ENCODE assay signal across 15 mouse cellular contexts in the genomic region with DNA sequence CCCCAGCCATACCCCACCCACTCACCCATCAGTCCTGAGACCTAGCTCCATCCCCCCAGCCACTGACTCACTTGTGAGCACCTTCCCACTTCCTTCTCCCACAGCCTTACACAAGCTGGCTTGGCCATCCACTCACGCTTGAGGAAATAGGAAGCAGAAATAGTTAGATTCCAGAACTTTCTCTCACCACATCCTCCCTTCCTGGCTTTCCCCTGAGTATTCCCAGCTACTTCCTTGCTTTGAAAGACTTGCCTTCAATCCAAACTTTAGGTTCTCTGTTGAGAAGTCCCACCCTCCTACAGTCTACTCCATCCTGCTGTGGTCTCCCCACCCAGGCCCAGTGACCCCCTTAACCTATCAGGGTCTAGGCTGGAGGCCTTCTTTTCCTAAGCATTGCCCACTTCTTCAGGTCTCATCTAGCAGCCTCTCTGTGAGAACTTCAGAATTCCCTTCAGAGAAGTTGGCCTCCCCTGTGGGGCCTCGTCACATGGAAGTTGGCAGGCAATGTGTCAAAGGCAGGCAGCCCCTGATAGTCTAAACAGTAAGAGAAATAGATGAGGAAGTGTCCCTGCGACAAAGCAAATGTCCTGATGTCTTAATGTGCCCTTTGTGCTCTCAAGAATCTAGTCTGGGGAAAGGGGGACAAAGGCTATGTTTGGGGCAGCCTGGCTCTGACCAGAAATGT. TPM values are rescaled to one million over a fixed set of nuclear protein-coding genes. Genes with fewer than 3 reads are reported as not detected.
DNase-seq lines count a peak whose midpoint lies in the region; ATAC-seq and TF ChIP-seq lines count a peak whose summit lies in the region.
"Had no signal": no experiment of that assay in that cellular context is flagged by ENCODE, and none has a peak within 500 bp of the region (broad histone marks: within the 10 kb centered on the region; RNA-seq: fewer than 3 reads in every experiment).

No protein-coding gene starts in this region.

- TF ChIP-seq CTCF in intestine, postnatal 0 days (IDR thresholded peaks at IDR 0.05; ENCODE audit: low read depth): no peak

- DNase-seq in lung, adult 18-20 months: no peak
- DNase-seq in lung, postnatal 36 days: peak; percentile 44
- no peak for DNase-seq in ovary, postnatal 36 days (ENCODE audit: low spot score)
- no peak for DNase-seq in thymus, postnatal 10 days (ENCODE audit: low spot score in 2 of 2)
- DNase-seq: cerebellum, postnatal 25 days had no signal

- H3K4me1 ChIP-seq in intestine, embryonic 15.5 days (replicated peaks): peaks cover 13% of the 10 kb centered on the region
- H3K4me1 ChIP-seq in intestine, postnatal 0 days (replicated peaks; ENCODE audit: control insufficient read depth, insufficient read depth, low read length): 0 out of 2 replicates have a peak, but pooled peaks cover 8% of the 10 kb centered on the region
- H3K4me1 ChIP-seq in lung, embryonic 15.5 days: peaks cover 25% of the 10 kb centered on the region
- H3K4me1 ChIP-seq in heart, embryonic 12.5 days (replicated peaks): peaks cover 31% of the 10 kb centered on the region
- H3K4me1 ChIP-seq: embryonic facial prominence, embryonic 15.5 days; midbrain, embryonic 12.5 days had no signal

- no peak overlapping the region for H3K9ac ChIP-seq in intestine, embryonic 15.5 days
- no peak overlapping the region for H3K9ac ChIP-seq in intestine, postnatal 0 days (ENCODE audit: low read depth, low read length)
- no peak overlapping the region for H3K9ac ChIP-seq in lung, embryonic 15.5 days
- H3K9ac ChIP-seq in heart, embryonic 12.5 days: no peak overlapping the region
- H3K9ac ChIP-seq: embryonic facial prominence, embryonic 15.5 days; liver, embryonic 14.5 days; midbrain, embryonic 12.5 days; stomach, embryonic 15.5 days had no signal

- H3K4me3 ChIP-seq in intestine, embryonic 15.5 days (replicated peaks): no peak overlapping the region
- H3K4me3 ChIP-seq in intestine, postnatal 0 days (ENCODE audit: low read depth, low read length): no peak overlapping the region
- no peak overlapping the region for H3K4me3 ChIP-seq in lung, embryonic 15.5 days
- no peak overlapping the region for H3K4me3 ChIP-seq in heart, embryonic 12.5 days
- H3K4me3 ChIP-seq: embryonic facial prominence, embryonic 15.5 days; midbrain, embryonic 12.5 days; stomach, embryonic 15.5 days had no signal

- H3K27me3 ChIP-seq in intestine, embryonic 15.5 days (replicated peaks): peaks cover 14% of the 10 kb centered on the region
- peaks cover 3% of the 10 kb centered on the region; the same call in 1 of the 2 replicates for H3K27me3 ChIP-seq in intestine, postnatal 0 days (replicated peaks; ENCODE audit: control insufficient read depth, insufficient read depth, low read length)
- H3K27me3 ChIP-seq in lung, embryonic 15.5 days: no peaks in the 10 kb centered on the region
- no peaks in the 10 kb centered on the region for H3K27me3 ChIP-seq in heart, embryonic 12.5 days (replicated peaks)
- H3K27me3 ChIP-seq: embryonic facial prominence, embryonic 15.5 days; midbrain, embryonic 12.5 days; stomach, embryonic 15.5 days had no signal

- H3K9me3 ChIP-seq in intestine, embryonic 15.5 days: no peaks in the 10 kb centered on the region
- no peaks in the 10 kb centered on the region for H3K9me3 ChIP-seq in intestine, postnatal 0 days (ENCODE audit: control insufficient read depth)
- no peaks in the 10 kb centered on the region for H3K9me3 ChIP-seq in lung, embryonic 15.5 days
- H3K9me3 ChIP-seq in heart, embryonic 12.5 days (replicated peaks): no peaks in the 10 kb centered on the region
- H3K9me3 ChIP-seq: embryonic facial prominence, embryonic 15.5 days; midbrain, embryonic 12.5 days; stomach, embryonic 15.5 days had no signal

- WGBS in intestine, embryonic 15.5 days: 70% methylated on average over 3 of the region's 3 CpGs
- 43% methylated on average over 3 of the region's 3 CpGs for WGBS in intestine, postnatal 0 days
- WGBS in lung, embryonic 15.5 days: 59% methylated on average over 3 of the region's 3 CpGs
- 65% methylated on average over 3 of the region's 3 CpGs for WGBS in heart, embryonic 12.5 days

- no peak for ATAC-seq in intestine, embryonic 15.5 days
- no peak for ATAC-seq in intestine, postnatal 0 days
- peak; percentile 15; the same call in 1 of the 2 replicates for ATAC-seq in lung, embryonic 15.5 days (ENCODE audit: borderline replicate concordance, extremely low read depth, low FRiP score, low TSS enrichment)
- no peak for ATAC-seq in heart, embryonic 12.5 days (ENCODE audit: insufficient number of reproducible peaks, low FRiP score)
- ATAC-seq: CD4-positive, CD25-positive, alpha-beta regulatory T cell, adult 4 months; forebrain, embryonic 16.5 days had no signal

- H3K4me2 ChIP-seq in intestine, embryonic 15.5 days (replicated peaks): no peak overlapping the region
- H3K4me2 ChIP-seq in intestine, postnatal 0 days (replicated peaks; ENCODE audit: low read depth): no peak overlapping the region
- no peak overlapping the region for H3K4me2 ChIP-seq in lung, embryonic 15.5 days
- no peak overlapping the region for H3K4me2 ChIP-seq in heart, embryonic 12.5 days
- H3K4me2 ChIP-seq: embryonic facial prominence, embryonic 15.5 days; midbrain, embryonic 12.5 days; stomach, embryonic 15.5 days had no signal

- no peaks in the 10 kb centered on the region for H3K36me3 ChIP-seq in intestine, embryonic 15.5 days
- no peaks in the 10 kb centered on the region for H3K36me3 ChIP-seq in intestine, postnatal 0 days (ENCODE audit: control insufficient read depth, insufficient read depth)
- H3K36me3 ChIP-seq in lung, embryonic 15.5 days: no peaks in the 10 kb centered on the region
- no peaks in the 10 kb centered on the region for H3K36me3 ChIP-seq in heart, embryonic 12.5 days
- H3K36me3 ChIP-seq: midbrain, embryonic 12.5 days; stomach, embryonic 15.5 days had no signal

- 0 out of 2 replicates have a peak overlapping the region, but pooled peaks have one; percentile 27 for H3K27ac ChIP-seq in intestine, embryonic 15.5 days
- H3K27ac ChIP-seq in intestine, postnatal 0 days (ENCODE audit: low read depth, low read length): no peak overlapping the region
- peak overlapping the region; percentile 75 for H3K27ac ChIP-seq in lung, embryonic 15.5 days
- H3K27ac ChIP-seq in heart, embryonic 12.5 days (ENCODE audit: poor library complexity, severe bottlenecking): peak overlapping the region; percentile 56
- H3K27ac ChIP-seq: embryonic facial prominence, embryonic 15.5 days; liver, embryonic 14.5 days; midbrain, embryonic 12.5 days; stomach, embryonic 15.5 days had no signal

RNA-seq across cellular contexts. Expression of gene Cd81, which starts 11.3 kb away (rescaled TPM):
- polyA plus RNA-seq in intestine, embryonic 15.5 days (2015; fragmentation: Nextera tagmentation; extraction: Ambion mirVana): 411 and 413 TPM in 2 replicates
- 212 and 216 TPM in 2 replicates for polyA plus RNA-seq in intestine, postnatal 0 days (2015; fragmentation: Nextera tagmentation; extraction: Ambion mirVana)
- polyA plus RNA-seq in lung, embryonic 15.5 days (2015; fragmentation: Nextera tagmentation; extraction: Ambion mirVana): 694 and 720 TPM in 2 replicates
- 701 and 712 TPM in 2 replicates for polyA plus RNA-seq in heart, embryonic 12.5 days (2016; fragmentation: Nextera tagmentation; extraction: Ambion mirVana)

RNA-seq across cellular contexts. Expression of gene Tssc4, which starts 27.8 kb away (rescaled TPM):
- polyA plus RNA-seq in intestine, embryonic 15.5 days (2015; fragmentation: Nextera tagmentation; extraction: Ambion mirVana): 76.0 and 76.2 TPM in 2 replicates
- polyA plus RNA-seq in intestine, postnatal 0 days (2015; fragmentation: Nextera tagmentation; extraction: Ambion mirVana): 32.8 and 34.0 TPM in 2 replicates
- polyA plus RNA-seq in lung, embryonic 15.5 days (2015; fragmentation: Nextera tagmentation; extraction: Ambion mirVana): 105 and 107 TPM in 2 replicates
- polyA plus RNA-seq in heart, embryonic 12.5 days (2016; fragmentation: Nextera tagmentation; extraction: Ambion mirVana): 57.1 and 61.7 TPM in 2 replicates

RNA-seq across cellular contexts. Expression of gene Tspan32, which starts 36.4 kb away (rescaled TPM):
- 2.2 and 2.8 TPM in 2 replicates for polyA plus RNA-seq in intestine, embryonic 15.5 days (2015; fragmentation: Nextera tagmentation; extraction: Ambion mirVana)
- polyA plus RNA-seq in intestine, postnatal 0 days (2015; fragmentation: Nextera tagmentation; extraction: Ambion mirVana): 0.74 and 0.77 TPM in 2 replicates
- 1.9 and 2.8 TPM in 2 replicates for polyA plus RNA-seq in lung, embryonic 15.5 days (2015; fragmentation: Nextera tagmentation; extraction: Ambion mirVana)
- 7.0 and 7.7 TPM in 2 replicates for polyA plus RNA-seq in heart, embryonic 12.5 days (2016; fragmentation: Nextera tagmentation; extraction: Ambion mirVana)

RNA-seq across cellular contexts. Expression of gene Trpm5, which starts 53.2 kb away (rescaled TPM):
- polyA plus RNA-seq in intestine, embryonic 15.5 days (2015; fragmentation: Nextera tagmentation; extraction: Ambion mirVana): 8.2 and 9.8 TPM in 2 replicates
- 0.97 and 1.3 TPM in 2 replicates for polyA plus RNA-seq in intestine, postnatal 0 days (2015; fragmentation: Nextera tagmentation; extraction: Ambion mirVana)
- 4.4 and 4.5 TPM in 2 replicates for polyA plus RNA-seq in lung, embryonic 15.5 days (2015; fragmentation: Nextera tagmentation; extraction: Ambion mirVana)
- 3.8 and 4.3 TPM in 2 replicates for polyA plus RNA-seq in heart, embryonic 12.5 days (2016; fragmentation: Nextera tagmentation; extraction: Ambion mirVana)
- polyA plus RNA-seq: CD4-positive, CD25-positive, alpha-beta regulatory T cell, adult 4 months had no signal
